9 mouse cellular contexts compared by ENCODE assay signal in the genomic region with DNA sequence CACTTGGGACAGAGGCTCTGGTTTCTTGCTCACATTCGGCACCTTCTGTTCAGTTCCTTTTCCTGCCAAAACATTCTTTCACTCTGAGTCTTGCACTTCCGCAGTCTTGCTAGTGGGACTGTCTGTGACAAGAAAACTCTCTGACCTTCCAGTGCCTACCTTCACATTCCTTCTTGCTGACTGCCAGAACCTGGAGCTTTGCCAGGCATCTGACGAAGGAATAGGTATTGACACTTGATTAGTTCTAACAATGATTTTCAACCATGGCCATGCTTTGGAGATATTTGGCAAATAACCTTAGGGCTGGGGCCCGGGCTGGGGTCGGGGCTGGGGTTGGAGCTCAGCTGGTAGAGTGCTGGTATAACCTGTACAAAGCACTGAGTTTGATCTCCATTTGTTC.
"Had no signal": no experiment of that assay in that cellular context is flagged by ENCODE, and none has a peak within 500 bp of the region (broad histone marks: within the 10 kb centered on the region; RNA-seq: fewer than 3 reads in every experiment).

No protein-coding gene starts in this region.

- DNase-seq: lung, adult 18-20 months; lung, embryonic 14.5 days; lung, postnatal 14 days; lung, postnatal 36 days; midbrain, embryonic 14.5 days; right cerebral cortex, postnatal 14 days; thymus, adult 18-20 months; thymus, postnatal 14 days; thymus, postnatal 36 days had no signal
